Mouse (Mus musculus) C2C12 (cell line): ENCODE results near the gene Rad51b.

Source experiments
- CTCF ChIP-seq: IDR thresholded peaks from one replicate; pipeline ENCODE4 v1.5.1; 2011; ENCODE audit not compliant: control insufficient read depth, insufficient read depth, insufficient read length
- FOSL1 ChIP-seq: IDR thresholded peaks from one replicate; pipeline ENCODE4 v1.8.0; 2011; ENCODE audit warnings: mild to moderate bottlenecking, low read length; ENCODE audit not compliant: poor library complexity, insufficient read depth, severe bottlenecking
- MAX ChIP-seq: IDR thresholded peaks from one replicate; pipeline ENCODE4 v1.6.1; 2011; ENCODE audit warnings: mild to moderate bottlenecking, control low read depth
- MYOD1 ChIP-seq: IDR thresholded peaks from one replicate; pipeline ENCODE4 v1.6.1; 2011; ENCODE audit warnings: low read depth; ENCODE audit not compliant: control insufficient read depth, insufficient read length
- MYOG ChIP-seq: IDR thresholded peaks from one replicate; pipeline ENCODE4 v1.6.1; 2011; ENCODE audit not compliant: control insufficient read depth, insufficient read length; ENCODE audit errors: extremely low read depth
- USF1 ChIP-seq: IDR thresholded peaks from one replicate; pipeline ENCODE4 v1.6.1; 2011; ENCODE audit warnings: low read depth, mild to moderate bottlenecking, control low read depth, moderate library complexity

- no peak for TF ChIP-seq CTCF
- TF ChIP-seq USF1: no peak
- TF ChIP-seq MAX: no peak
- no peak for TF ChIP-seq MYOG
- TF ChIP-seq MYOD1: no peak
- TF ChIP-seq FOSL1: no peak
Observed at GRCm38 (mm10) chr12:79707565-79708422, 410.7 kb downstream of the Rad51b start.
